Mouse (Mus musculus): Measurements from ENCODE around the gene Hipk3.

Gene Hipk3

DNA sequence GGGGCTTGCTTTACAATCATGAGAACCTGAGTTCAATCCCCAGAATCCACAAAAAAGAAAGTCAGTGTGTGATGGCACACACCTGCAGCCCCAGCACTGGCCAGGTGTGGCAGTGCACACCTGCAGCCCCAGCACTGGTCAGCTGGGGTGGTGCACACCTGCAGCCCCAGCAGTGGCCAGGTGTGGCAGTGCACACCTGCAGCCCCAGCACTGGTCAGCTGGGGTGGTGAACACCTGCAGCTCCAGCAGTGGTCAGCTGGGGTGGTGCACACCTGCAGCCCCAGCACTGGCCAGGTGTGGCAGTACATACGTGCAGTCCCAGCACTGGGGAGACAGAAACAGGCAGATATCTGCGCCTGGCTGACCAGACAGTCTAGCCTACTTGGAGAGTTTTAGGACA is 116.3 kb downstream of the Hipk3 start:
- in situ Hi-C loops (cut with MboI, MseI): no loop called here

Data from T-helper 17 cell (primary cell).